ENCODE assay signal across 8 mouse cellular contexts in genomic region chr10:99227968-99228864, GRCm38 (mm10). TPM values are rescaled to one million over a fixed set of nuclear protein-coding genes. Genes with fewer than 3 reads are reported as not detected.
DNase-seq lines count a peak whose midpoint lies in the region; ATAC-seq and TF ChIP-seq lines count a peak whose summit lies in the region.

No protein-coding gene starts in this region.

- H3K36me3 ChIP-seq in forebrain, embryonic 16.5 days (ENCODE audit: control insufficient read depth, insufficient read depth), result no peaks in the 10 kb centered on the region
- H3K36me3 ChIP-seq in kidney, embryonic 16.5 days (ENCODE audit: insufficient read depth, low read length), result no peaks in the 10 kb centered on the region
- no peaks in the 10 kb centered on the region for H3K36me3 ChIP-seq in lung, embryonic 14.5 days (ENCODE audit: insufficient read depth)
- no peaks in the 10 kb centered on the region for H3K36me3 ChIP-seq in neural tube, embryonic 15.5 days

- ATAC-seq in forebrain, embryonic 16.5 days, result 0 out of 2 replicates have a peak, but pooled peaks have one; percentile 10
- peak; percentile 39; the same call in 1 of the 2 replicates for ATAC-seq in kidney, embryonic 16.5 days (ENCODE audit: low FRiP score, low TSS enrichment)
- ATAC-seq in lung, embryonic 14.5 days (ENCODE audit: insufficient read depth), result no peak
- no peak; the same call in none of the 2 replicates for ATAC-seq in neural tube, embryonic 15.5 days (ENCODE audit: low FRiP score)

- no peaks in the 10 kb centered on the region for H3K27me3 ChIP-seq in forebrain, embryonic 16.5 days (replicated peaks; ENCODE audit: control insufficient read depth, insufficient read depth, low read length)
- no peaks in the 10 kb centered on the region for H3K27me3 ChIP-seq in kidney, embryonic 16.5 days (ENCODE audit: insufficient read depth, low read length)
- no peaks in the 10 kb centered on the region for H3K27me3 ChIP-seq in lung, embryonic 14.5 days (ENCODE audit: insufficient read depth, low read length)
- no peaks in the 10 kb centered on the region for H3K27me3 ChIP-seq in neural tube, embryonic 15.5 days (replicated peaks)

- H3K27ac ChIP-seq in forebrain, embryonic 16.5 days (ENCODE audit: low read length), result no peak overlapping the region
- peak overlapping the region; percentile 80 for H3K27ac ChIP-seq in kidney, embryonic 16.5 days (ENCODE audit: low read length)
- H3K27ac ChIP-seq in lung, embryonic 14.5 days (ENCODE audit: low read depth), result peak overlapping the region; percentile 88
- peak overlapping the region; percentile 60 for H3K27ac ChIP-seq in neural tube, embryonic 15.5 days (replicated peaks)

- DNase-seq in left cerebral cortex, adult 18-20 months (ENCODE audit: low spot score in 2 of 2), result peak; percentile 18 to 40
- no peak for DNase-seq in left cerebral cortex, postnatal 4 days
- DNase-seq in lung, embryonic 14.5 days, result peak; percentile 59
- no peak for DNase-seq in adrenal gland, adult 18-20 months (ENCODE audit: low spot score in 2 of 2)
- DNase-seq in c-Kit-positive CD71-positive TER-119-positive erythroid progenitor cells, embryonic 14.5 days (ENCODE audit: low spot score), result no peak

- no peak overlapping the region for H3K9ac ChIP-seq in forebrain, embryonic 16.5 days (replicated peaks; ENCODE audit: low read depth, low read length)
- H3K9ac ChIP-seq in kidney, embryonic 16.5 days (replicated peaks; ENCODE audit: low read length), result peak overlapping the region; percentile 12; the same call in 1 of the 2 replicates
- H3K9ac ChIP-seq in lung, embryonic 14.5 days, result no peak overlapping the region
- no peak overlapping the region for H3K9ac ChIP-seq in neural tube, embryonic 15.5 days (replicated peaks)

- WGBS in forebrain, embryonic 16.5 days, result 28% methylated on average over 17 of the region's 17 CpGs
- WGBS in kidney, embryonic 16.5 days, result 31% methylated on average over 17 of the region's 17 CpGs
- WGBS in lung, embryonic 14.5 days, result 19% methylated on average over 17 of the region's 17 CpGs
- whole genome bisulfite sequencing in neural tube, embryonic 15.5 days, result 37% methylated on average over 17 of the region's 17 CpGs

- H3K4me1 ChIP-seq in forebrain, embryonic 16.5 days (replicated peaks; ENCODE audit: control insufficient read depth, insufficient read depth, low read length), result 0 out of 2 replicates have a peak, but pooled peaks cover 2% of the 10 kb centered on the region
- H3K4me1 ChIP-seq in kidney, embryonic 16.5 days (ENCODE audit: insufficient read depth, low read length), result peaks cover 40% of the 10 kb centered on the region
- peaks cover 17% of the 10 kb centered on the region for H3K4me1 ChIP-seq in lung, embryonic 14.5 days (ENCODE audit: insufficient read depth)
- H3K4me1 ChIP-seq in neural tube, embryonic 15.5 days, result peaks cover 20% of the 10 kb centered on the region

- no peaks in the 10 kb centered on the region for H3K9me3 ChIP-seq in forebrain, embryonic 16.5 days (ENCODE audit: control insufficient read depth, low read length)
- no peaks in the 10 kb centered on the region for H3K9me3 ChIP-seq in kidney, embryonic 16.5 days (ENCODE audit: low read length)
- no peaks in the 10 kb centered on the region for H3K9me3 ChIP-seq in lung, embryonic 14.5 days (ENCODE audit: low read depth, low read length)
- H3K9me3 ChIP-seq in neural tube, embryonic 15.5 days (replicated peaks), result no peaks in the 10 kb centered on the region

- intact Hi-C loops in left cerebral cortex, postnatal 4 days (cut with DNase I), result no loop called here

- no peak overlapping the region for H3K4me3 ChIP-seq in forebrain, embryonic 16.5 days (replicated peaks; ENCODE audit: low read length)
- H3K4me3 ChIP-seq in kidney, embryonic 16.5 days (ENCODE audit: low read length), result peak overlapping the region; percentile 1; the same call in 1 of the 2 replicates
- H3K4me3 ChIP-seq in lung, embryonic 14.5 days (ENCODE audit: low read depth, low read length), result no peak overlapping the region
- 0 out of 2 replicates have a peak overlapping the region, but pooled peaks have one; percentile 8 for H3K4me3 ChIP-seq in neural tube, embryonic 15.5 days (replicated peaks)

- H3K4me2 ChIP-seq in forebrain, embryonic 16.5 days (ENCODE audit: low read length), result 0 out of 2 replicates have a peak overlapping the region, but pooled peaks have one; percentile 8
- H3K4me2 ChIP-seq in kidney, embryonic 16.5 days (replicated peaks; ENCODE audit: low read depth, low read length), result peak overlapping the region; percentile 33
- H3K4me2 ChIP-seq in lung, embryonic 14.5 days, result peak overlapping the region; percentile 40
- peak overlapping the region; percentile 35 for H3K4me2 ChIP-seq in neural tube, embryonic 15.5 days

- TF ChIP-seq CTCF in lung, embryonic 14.5 days (IDR thresholded peaks at IDR 0.05; ENCODE audit: low read depth), result no peak

RNA-seq across cellular contexts. Expression of gene Dusp6, which starts 34.8 kb away (rescaled TPM):
- 100 to 1,000 TPM; 103 to 116 TPM for total RNA-seq in left cerebral cortex, adult 18-20 months (2021)
- 10 to 100 TPM; 52.6 to 53.1 TPM for total RNA-seq in left cerebral cortex, postnatal 4 days (2021)
- polyA plus RNA-seq in forebrain, embryonic 16.5 days (2015; fragmentation: Nextera tagmentation; extraction: Ambion mirVana), result 37.0 and 44.1 TPM in 2 replicates
- polyA plus RNA-seq in kidney, embryonic 16.5 days (2015; fragmentation: Nextera tagmentation; extraction: Ambion mirVana), result 87.9 and 95.9 TPM in 2 replicates
- 73.4 and 76.8 TPM in 2 replicates for polyA plus RNA-seq in lung, embryonic 14.5 days (2014; fragmentation: Nextera tagmentation; extraction: Ambion mirVana)
- 28.2 and 31.5 TPM in 2 replicates for polyA plus RNA-seq in neural tube, embryonic 15.5 days (2015; fragmentation: Nextera tagmentation; extraction: Ambion mirVana)
- 100 to 1,000 TPM; 102 to 235 TPM for total RNA-seq in adrenal gland, adult 18-20 months (2021)

Comparison
In these comparisons a context has a peak if more than half of its experiments do, and no peak if none do; other contexts are left out.
1. DNase-seq: peak in left cerebral cortex, adult 18-20 months (2 of 2) and lung, embryonic 14.5 days (single experiment); none in left cerebral cortex, postnatal 4 days (single experiment), adrenal gland, adult 18-20 months (0 of 2) and c-Kit-positive CD71-positive TER-119-positive erythroid progenitor cells, embryonic 14.5 days (single experiment).
2. ATAC-seq: peak in forebrain, embryonic 16.5 days (single experiment) and kidney, embryonic 16.5 days (single experiment); none in lung, embryonic 14.5 days (single experiment) and neural tube, embryonic 15.5 days (single experiment).
3. H3K4me3 ChIP-seq: peak in kidney, embryonic 16.5 days (single experiment) and neural tube, embryonic 15.5 days (single experiment); none in forebrain, embryonic 16.5 days (single experiment) and lung, embryonic 14.5 days (single experiment).
4. Peak in every context shown above with its lines, with median percentiles within 50 percentile points of each other: H3K4me2 ChIP-seq.